Mouse (Mus musculus) megakaryocyte, embryonic 14.5 days (primary cell): ENCODE data around the gene 1110008P14Rik. TPM values are rescaled to one million over a fixed set of nuclear protein-coding genes. Genes with fewer than 3 reads are reported as not detected.

Source experiments
- H3K27me3 ChIP-seq: replicated peaks from 2 replicates; pipeline ENCODE3; 2012; ENCODE audit warnings: inconsistent platforms
- H3K36me3 ChIP-seq: replicated peaks from 2 replicates; pipeline ENCODE3; 2012; ENCODE audit warnings: low read length, inconsistent platforms, mixed read lengths
- H3K4me1 ChIP-seq: 2 replicates; pipeline ENCODE4 v1.6.1; 2012; ENCODE audit warnings: inconsistent platforms
- H3K4me3 ChIP-seq: replicated peaks from 2 replicates; pipeline ENCODE3; 2012; ENCODE audit warnings: moderate library complexity, mild to moderate bottlenecking, inconsistent platforms
- H3K9me3 ChIP-seq: 2 replicates; pipeline ENCODE4 v1.6.1; 2012; ENCODE audit warnings: inconsistent platforms
- FLI1 ChIP-seq: IDR thresholded peaks from 2 replicates; pipeline ENCODE4 v1.6.1; 2012; ENCODE audit warnings: low read length, inconsistent platforms, mixed read lengths
- GATA1 ChIP-seq: IDR thresholded peaks from 3 replicates; pipeline ENCODE4 v1.6.1; 2012; ENCODE audit warnings: mixed read lengths, low read length, inconsistent platforms, borderline replicate concordance
- polyA plus RNA-seq: library from polyadenylated mRNA; stranded (reverse); fragments of >175 nt; gene quantifications from 2 replicates; pipeline ENCODE4 v1.2.3, GENCODE M21; 2012; ENCODE audit warnings: low replicate concordance; ENCODE audit not compliant: insufficient read depth

The 1110008P14Rik gene
- polyA plus RNA-seq, 1 experiment, result 74.3 TPM

DNA sequence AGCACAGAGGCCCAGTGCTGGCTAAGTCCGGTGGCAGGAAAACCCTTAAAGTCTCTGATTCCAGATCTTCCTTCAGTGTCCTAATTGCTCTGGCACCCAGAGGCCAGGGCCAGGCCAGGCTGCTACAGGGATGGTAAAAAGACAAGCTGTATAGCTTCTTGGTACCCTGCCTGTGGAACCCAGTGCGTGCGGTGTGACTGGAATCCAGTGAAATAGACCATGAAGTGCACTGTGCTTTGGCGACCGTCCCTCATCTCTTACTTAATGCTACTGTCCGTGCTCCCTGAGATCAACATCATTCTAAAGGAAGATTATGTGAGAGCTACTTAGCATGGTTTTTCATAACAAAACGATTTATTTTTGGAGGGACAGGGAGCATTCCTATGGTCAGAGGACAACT, 29.7 kb upstream of the 1110008P14Rik start:
- Histone ChIP-seq H3K4me3 (no peak overlapping the region), H3K4me1 (peaks cover 4% of the 10 kb centered on the region; the same call in 1 of the 2 replicates), H3K36me3 (peaks cover 31% of the 10 kb centered on the region), H3K9me3 (peaks cover 3% of the 10 kb centered on the region; the same call in 1 of the 2 replicates), H3K27me3 (peaks cover 21% of the 10 kb centered on the region)
- TF ChIP-seq FLI1 (no peak), GATA1 (no peak)

DNA sequence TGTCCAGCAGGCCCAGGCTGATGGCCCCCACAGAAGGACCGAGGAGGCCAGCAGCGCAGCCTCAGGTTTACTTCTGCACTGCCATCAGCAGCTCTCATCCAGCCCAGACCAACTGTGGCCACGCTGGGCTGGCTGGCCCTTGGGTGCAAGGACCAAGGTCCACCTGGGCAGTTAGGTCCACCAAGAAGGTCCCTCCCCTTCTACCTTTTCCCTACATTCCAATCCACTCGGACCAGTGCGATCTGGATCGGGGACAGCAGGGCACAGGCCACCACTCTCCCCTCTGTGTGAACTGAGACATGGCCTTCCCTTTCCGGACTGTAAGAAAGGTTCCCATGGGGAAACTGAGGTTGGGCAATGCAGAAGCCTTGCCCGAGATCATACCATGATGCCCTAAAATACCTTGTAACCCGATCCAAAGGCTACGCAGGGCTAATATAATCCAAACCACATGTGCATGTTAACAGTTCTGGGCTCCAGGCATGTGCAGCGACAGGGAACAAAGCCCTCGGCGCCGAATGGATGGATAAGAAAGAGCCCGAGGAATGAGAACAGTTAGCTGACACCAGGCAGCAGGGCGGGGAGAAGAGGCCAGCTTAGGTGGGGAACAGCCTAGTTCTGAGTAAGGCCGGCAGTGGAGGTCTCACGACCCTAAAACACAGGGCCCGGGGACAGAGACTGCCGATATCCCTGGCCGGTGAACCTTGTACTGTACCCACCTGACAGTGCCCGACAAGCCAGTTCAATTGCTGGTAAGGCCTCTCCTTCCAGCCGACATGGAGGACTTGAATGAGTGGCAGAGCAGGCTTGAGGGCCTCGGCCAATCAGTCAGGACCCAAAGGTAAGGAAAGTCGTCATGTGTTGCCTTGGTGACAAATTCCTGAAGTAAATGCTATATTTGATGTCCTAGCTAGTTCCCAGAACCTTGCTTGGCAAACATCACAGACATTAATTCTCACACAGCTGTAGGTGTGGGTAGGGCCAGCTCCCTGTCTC, 27.0 kb upstream of the 1110008P14Rik start:
- peaks cover 4% of the 10 kb centered on the region; the same call in 1 of the 2 replicates for H3K4me1 ChIP-seq
- peaks cover 21% of the 10 kb centered on the region for H3K27me3 ChIP-seq
- H3K4me3 ChIP-seq, result no peak overlapping the region
- H3K9me3 ChIP-seq, result peaks cover 3% of the 10 kb centered on the region; the same call in 1 of the 2 replicates
- TF ChIP-seq FLI1 (no peak), GATA1 (no peak)
- H3K36me3 ChIP-seq, result peaks cover 4% of the 10 kb centered on the region

DNA sequence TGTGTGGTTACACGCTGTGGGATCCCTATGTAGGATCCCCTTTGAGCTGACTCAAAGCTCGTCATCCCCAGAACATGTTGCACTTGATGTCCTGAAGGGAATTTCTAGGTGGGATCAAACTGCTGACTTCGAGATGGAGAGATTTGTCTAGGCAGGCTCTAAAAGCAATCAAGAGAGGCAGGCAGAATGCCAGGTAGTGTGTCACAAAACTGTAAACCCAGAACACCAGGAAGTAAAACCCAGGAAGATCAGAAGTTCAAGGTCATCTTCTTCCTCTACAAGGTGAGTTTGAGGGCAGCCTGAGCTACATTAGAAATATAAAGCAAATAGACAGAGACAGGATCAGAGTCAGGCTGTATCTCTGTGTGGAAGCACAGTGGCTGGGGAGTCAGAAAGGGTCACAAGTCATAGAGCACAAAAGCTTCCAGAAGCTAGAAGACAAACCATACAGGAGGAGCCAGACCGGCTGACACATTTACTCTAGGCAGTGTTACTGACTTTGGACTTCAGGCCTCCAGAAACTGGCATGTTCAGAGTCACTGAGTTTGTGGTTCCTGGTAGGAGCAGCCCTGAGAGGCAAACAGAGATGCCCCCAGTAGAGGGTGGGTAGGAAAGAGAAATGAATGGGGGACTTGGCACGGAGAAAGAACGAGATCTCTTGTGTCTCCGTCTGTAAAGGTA, 25.5 kb upstream of the 1110008P14Rik start:
- H3K4me1 ChIP-seq, result no peaks in the 10 kb centered on the region

DNA sequence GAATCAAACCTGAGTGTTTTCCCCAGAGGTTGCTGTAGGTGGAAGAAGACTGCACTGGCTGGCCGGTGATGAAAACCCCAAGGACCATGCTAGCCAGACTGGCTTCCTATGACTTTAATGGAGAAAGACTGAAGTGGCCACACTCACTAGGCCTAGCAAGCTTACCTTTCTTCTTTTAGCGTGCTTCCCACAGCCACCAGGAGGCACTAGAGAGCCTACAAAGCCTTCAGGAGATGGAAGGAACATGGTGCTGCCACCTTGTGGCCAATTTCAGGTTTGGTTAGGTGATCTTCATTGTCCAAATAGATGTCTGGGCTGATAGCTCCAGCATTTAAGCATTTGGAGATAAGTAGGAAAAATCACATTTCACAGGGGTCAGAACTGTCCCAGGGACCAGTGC, 22.9 kb upstream of the 1110008P14Rik start:
- no peaks in the 10 kb centered on the region for H3K4me1 ChIP-seq
- H3K9me3 ChIP-seq, result peaks cover 3% of the 10 kb centered on the region; the same call in 1 of the 2 replicates
- no peak for TF ChIP-seq FLI1
- no peak for TF ChIP-seq GATA1
- H3K4me3 ChIP-seq, result no peak overlapping the region
- peaks cover 19% of the 10 kb centered on the region for H3K27me3 ChIP-seq
- peaks cover 35% of the 10 kb centered on the region for H3K36me3 ChIP-seq

More for the DNA sequence above, 25.5 kb upstream of the 1110008P14Rik start:
- Histone ChIP-seq H3K4me3 (no peak overlapping the region), H3K36me3 (peaks cover 10% of the 10 kb centered on the region), H3K27me3 (peaks cover 21% of the 10 kb centered on the region), H3K9me3 (peaks cover 3% of the 10 kb centered on the region; the same call in 1 of the 2 replicates)
- TF ChIP-seq FLI1 (no peak), GATA1 (no peak)

DNA sequence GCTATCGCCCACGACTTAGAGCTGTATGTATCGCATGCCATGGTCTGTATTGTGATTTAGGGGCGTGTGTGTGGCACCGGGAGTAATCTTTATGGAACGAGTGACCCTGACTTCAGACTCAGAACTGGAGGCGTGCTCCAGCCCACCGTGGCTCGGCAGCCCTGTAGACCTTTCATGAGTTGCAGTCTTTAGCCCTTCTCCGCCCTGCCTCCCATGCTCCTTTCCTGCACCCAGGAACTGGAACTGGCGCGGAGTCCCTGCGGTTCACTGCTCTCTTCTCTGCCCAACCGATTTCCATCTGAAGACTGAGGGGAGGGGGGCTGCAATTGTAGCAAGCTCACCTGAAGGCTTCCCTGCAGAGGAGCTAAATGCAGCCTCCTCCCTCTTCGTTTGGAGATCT, 15.0 kb upstream of the 1110008P14Rik start:
- peaks cover 10% of the 10 kb centered on the region for H3K27me3 ChIP-seq
- TF ChIP-seq GATA1, result no peak

DNA sequence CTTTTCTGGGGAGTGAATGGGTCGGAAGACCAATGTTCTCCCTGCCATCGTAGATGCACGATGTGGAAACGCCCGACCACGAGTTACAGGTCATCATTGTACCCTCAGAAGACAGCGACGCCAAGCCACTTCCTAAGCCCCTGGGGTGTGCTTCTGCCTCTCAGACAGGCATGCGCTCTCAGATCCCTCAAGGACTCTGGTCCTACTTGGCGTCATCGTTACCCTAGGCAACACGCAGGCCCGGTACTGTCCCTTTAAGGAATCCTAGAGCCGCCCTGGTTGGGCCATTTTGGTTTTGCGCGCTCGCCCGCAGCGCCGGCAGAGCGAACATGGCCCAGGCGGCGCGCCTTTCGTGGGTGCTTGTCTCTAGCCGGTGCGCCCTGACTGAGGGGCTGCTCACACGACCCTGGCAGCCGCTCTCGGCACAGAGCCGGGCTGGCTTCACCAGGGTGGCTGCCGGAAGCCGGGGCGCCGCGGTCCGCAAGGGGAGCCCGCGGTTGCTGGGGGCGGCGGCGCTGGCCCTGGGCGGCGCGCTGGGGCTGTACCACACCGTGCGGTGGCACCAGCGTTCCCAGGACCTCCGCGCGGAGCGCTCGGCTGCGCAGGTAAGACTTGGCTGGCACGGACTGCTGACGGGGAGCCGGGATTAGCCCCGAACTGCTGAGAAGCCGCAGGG, 14.3 kb upstream of the 1110008P14Rik start:
- H3K36me3 ChIP-seq, result peaks cover 33% of the 10 kb centered on the region
- H3K27me3 ChIP-seq, result peaks cover 14% of the 10 kb centered on the region
- H3K4me1 ChIP-seq, result peaks cover 35% of the 10 kb centered on the region
- no peaks in the 10 kb centered on the region for H3K9me3 ChIP-seq
- TF ChIP-seq FLI1 (no peak), GATA1 (no peak)
- H3K4me3 ChIP-seq, result peak overlapping the region; percentile 99

More for the DNA sequence above, 15.0 kb upstream of the 1110008P14Rik start:
- Histone ChIP-seq H3K4me3 (peak overlapping the region; percentile 99), H3K9me3 (no peaks in the 10 kb centered on the region), H3K4me1 (peaks cover 35% of the 10 kb centered on the region), H3K36me3 (peaks cover 39% of the 10 kb centered on the region)

DNA sequence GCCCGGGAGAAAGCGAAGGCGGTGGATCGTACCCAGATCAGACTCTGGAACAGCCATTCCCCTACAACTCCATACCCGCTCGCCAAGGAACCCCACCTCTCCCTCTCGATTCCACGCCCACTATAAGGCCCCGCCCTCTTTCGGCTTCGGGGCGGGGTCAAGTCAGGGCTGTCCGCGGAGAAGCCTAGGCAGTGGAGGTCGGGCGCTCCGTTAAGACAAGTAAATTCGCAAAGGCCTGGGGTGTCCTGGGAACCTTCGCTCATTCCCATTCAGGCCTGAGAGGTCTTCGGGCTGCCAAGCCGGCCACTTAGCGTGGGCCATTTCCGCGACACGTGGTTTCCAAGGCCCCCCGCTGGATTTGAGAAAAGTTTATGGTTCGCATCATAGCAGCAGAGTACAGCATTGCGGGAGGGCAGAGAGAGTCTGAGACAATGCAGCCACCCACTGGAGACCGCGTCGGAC, 13.8 kb upstream of the 1110008P14Rik start, which contains the start of gene Ptges2:
Gene Ptges2, plus strand, starts transcription at position 413 of the 462 bp plus-strand sequence.
- peaks cover 27% of the 10 kb centered on the region for H3K36me3 ChIP-seq
- TF ChIP-seq FLI1, result no peak
- no peak for TF ChIP-seq GATA1
- H3K4me1 ChIP-seq, result peaks cover 35% of the 10 kb centered on the region
- peaks cover 15% of the 10 kb centered on the region for H3K27me3 ChIP-seq
- H3K4me3 ChIP-seq, result peak within 1 kb of the TSS; percentile 99
- no peaks in the 10 kb centered on the region for H3K9me3 ChIP-seq

DNA sequence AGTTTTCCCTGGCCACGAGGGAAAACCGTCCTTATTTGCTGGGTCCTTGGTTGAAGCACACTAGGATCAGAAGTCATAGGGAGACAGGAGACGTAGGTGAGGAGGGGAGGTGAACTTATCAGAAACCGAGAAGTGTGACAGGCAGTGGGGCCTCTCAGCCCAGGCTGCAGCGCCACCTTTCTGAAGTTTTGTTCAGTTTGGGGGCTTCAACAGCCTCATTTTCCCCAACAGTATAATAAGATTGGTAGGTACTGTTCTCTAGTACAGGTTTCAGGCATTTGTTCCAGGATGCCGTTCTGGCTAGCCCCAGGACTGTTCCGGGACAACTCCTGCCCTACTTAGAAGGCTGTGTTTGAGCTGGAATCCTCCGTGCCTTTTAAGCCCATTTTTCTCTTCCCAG, 13.2 kb upstream of the 1110008P14Rik start:
- TF ChIP-seq FLI1 (no peak), GATA1 (no peak)

DNA sequence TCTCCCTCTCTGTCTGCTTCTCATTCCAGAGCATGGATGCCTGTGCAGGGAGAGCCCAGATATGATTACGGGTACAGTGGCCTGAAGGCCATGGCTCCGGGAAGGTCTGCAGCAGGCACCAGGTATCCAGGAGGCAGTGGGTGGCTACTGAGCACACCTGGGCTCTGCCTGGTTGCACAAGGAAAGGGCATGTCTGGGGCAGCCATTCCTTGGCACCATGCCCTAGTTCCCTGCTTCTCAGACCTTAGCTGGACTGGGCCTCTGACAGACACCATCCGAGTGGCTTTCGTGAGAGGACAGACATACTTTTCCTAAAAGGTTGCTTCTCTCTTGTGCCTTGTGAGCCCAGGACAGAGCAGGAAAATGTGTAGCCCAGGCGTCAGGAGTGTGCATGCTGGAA, 10.3 kb upstream of the 1110008P14Rik start:
- no peaks in the 10 kb centered on the region for H3K36me3 ChIP-seq
- H3K4me3 ChIP-seq, result peak overlapping the region; percentile 46
- TF ChIP-seq FLI1 (no peak), GATA1 (no peak)
- peaks cover 33% of the 10 kb centered on the region for H3K4me1 ChIP-seq
- peaks cover 38% of the 10 kb centered on the region for H3K27me3 ChIP-seq
- no peaks in the 10 kb centered on the region for H3K9me3 ChIP-seq

More for the DNA sequence above, 13.2 kb upstream of the 1110008P14Rik start:
- H3K9me3 ChIP-seq, result no peaks in the 10 kb centered on the region
- peaks cover 17% of the 10 kb centered on the region for H3K27me3 ChIP-seq
- H3K4me1 ChIP-seq, result peaks cover 35% of the 10 kb centered on the region
- H3K36me3 ChIP-seq, result peaks cover 22% of the 10 kb centered on the region
- H3K4me3 ChIP-seq, result peak overlapping the region; percentile 99
